ENCODE assay signal across 15 mouse cellular contexts in the genomic region with DNA sequence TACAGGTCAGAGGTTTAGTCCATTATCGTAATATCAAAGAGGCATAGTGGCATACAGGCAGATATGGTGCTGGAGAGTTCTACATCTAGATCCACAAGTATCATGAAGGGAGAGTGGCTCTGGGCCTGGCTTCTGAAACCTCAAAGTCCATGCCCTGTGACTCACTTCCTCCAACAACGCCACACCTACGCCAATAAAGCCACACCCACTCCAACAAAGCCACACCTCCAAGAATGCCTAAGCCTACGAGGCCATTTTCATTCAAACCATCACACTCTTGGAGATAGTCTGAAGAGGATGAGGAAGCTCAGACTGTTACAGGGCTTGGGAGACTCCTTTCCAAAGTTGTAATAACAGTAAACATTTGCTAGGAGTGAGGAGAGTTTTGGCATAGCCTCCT.
"Had no signal": no experiment of that assay in that cellular context is flagged by ENCODE, and none has a peak within 500 bp of the region (broad histone marks: within the 10 kb centered on the region; RNA-seq: fewer than 3 reads in every experiment).

No protein-coding gene starts in this region.

- H3K4me2 ChIP-seq: limb, embryonic 13.5 days; liver, embryonic 11.5 days; liver, embryonic 15.5 days; midbrain, embryonic 12.5 days; neural tube, embryonic 15.5 days had no signal

- H3K9me3 ChIP-seq: neural tube, embryonic 15.5 days had no signal

- H3K27me3 ChIP-seq: limb, embryonic 13.5 days; liver, embryonic 15.5 days; megakaryocyte, embryonic 14.5 days; midbrain, embryonic 12.5 days; neural tube, embryonic 15.5 days had no signal

- H3K4me3 ChIP-seq: limb, embryonic 13.5 days; liver, embryonic 15.5 days; megakaryocyte, embryonic 14.5 days; midbrain, embryonic 12.5 days; myocyte; neural tube, embryonic 15.5 days had no signal

- ATAC-seq: lung, postnatal 0 days had no signal

- H3K9ac ChIP-seq: limb, embryonic 13.5 days; liver, embryonic 15.5 days; midbrain, embryonic 12.5 days; neural tube, embryonic 15.5 days had no signal

- H3K36me3 ChIP-seq: limb, embryonic 13.5 days; liver, embryonic 15.5 days; midbrain, embryonic 12.5 days; neural tube, embryonic 15.5 days had no signal

- H3K27ac ChIP-seq: limb, embryonic 13.5 days; liver, embryonic 15.5 days; midbrain, embryonic 12.5 days; neural tube, embryonic 15.5 days had no signal

- H3K4me1 ChIP-seq: liver, embryonic 15.5 days; midbrain, embryonic 12.5 days had no signal

- DNase-seq: kidney, adult 18-20 months; kidney, postnatal 10 days; left cerebral cortex, postnatal 4 days; lung, adult 2 months; lung, postnatal 4 days; thymus, adult 18-20 months; thymus, postnatal 14 days had no signal
